Mouse (Mus musculus) forelimb bud, embryonic 11.5 days (tissue): ENCODE results near the gene Pnpla3.

Source experiments
- DNase-seq: peaks from one replicate; pipeline ENCODE4 v3.0.0-alpha.2; 2012; ENCODE audit warnings: low read depth, low spot score

The Pnpla3 gene

DNA sequence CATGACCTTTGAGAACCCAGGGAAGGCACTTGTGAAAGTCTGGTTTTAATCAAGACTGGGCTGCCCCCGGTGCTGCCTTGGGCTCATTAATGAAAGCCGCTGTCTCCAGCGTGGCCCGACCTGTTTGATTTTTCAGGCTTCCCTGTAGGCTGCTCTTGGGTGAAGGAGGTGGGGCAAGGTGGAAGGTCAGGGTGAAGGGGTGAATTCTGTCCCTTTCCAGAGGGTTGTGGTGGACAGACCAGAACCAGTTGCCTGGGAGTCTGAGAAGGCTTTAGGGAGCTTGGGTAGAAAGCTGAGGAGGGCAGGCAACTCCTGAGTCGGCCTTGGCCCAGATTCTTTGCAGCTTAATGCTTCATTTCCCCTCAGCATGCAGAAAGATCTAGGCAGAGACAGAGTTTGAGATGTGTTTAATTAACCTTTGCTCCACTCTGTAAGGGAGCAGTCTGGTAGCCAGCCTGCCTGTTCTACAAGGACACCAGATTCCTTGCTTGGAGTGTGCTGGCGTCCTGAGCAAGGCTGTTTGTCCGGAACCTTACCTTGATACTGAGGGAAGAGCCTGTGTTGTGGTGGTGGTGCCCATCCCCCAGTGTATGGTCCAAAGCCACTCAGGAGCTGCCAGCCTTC is 48.9 kb downstream of the Pnpla3 start:
- DNase-seq, result peak; percentile 68

DNA sequence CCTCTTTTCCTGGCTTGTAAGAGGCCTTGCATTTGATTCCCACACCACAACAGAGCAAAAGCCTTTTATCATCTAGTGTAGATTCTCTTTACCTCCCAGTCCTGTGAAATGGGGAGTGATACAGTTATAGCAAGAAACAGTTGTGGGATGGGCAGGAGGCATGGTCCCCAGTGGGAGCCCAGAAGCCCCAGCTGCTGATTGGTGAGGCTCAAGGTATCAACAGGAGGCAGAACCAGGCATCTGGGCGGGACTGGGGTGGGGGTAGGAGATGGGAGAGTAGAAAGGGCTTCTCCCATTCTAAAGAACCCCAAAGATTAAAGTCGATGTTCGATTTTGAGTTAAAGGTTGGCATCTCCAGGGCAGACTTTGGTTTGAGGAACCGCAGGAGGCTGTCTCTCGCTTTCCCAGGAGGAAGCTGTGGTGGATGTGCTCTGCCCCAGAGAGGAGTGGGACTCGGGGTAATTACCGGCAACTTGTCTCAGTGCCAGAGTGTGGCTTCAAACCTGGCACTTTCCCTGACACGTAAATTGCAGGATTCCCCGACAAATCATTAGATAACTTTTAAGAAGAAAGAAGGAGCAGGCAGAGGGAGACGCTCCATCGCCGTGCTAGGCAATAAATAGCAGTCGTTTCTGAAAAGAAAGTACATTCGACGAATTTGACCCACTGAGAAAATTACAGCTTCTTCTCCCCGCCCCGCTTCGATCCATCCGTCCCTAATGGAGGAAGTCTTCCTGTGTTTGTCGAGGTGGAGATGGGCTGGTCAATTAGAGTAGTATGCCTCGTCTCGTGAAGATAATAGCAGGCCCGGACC is 50.5 kb downstream of the Pnpla3 start:
- DNase-seq, result no peak

DNA sequence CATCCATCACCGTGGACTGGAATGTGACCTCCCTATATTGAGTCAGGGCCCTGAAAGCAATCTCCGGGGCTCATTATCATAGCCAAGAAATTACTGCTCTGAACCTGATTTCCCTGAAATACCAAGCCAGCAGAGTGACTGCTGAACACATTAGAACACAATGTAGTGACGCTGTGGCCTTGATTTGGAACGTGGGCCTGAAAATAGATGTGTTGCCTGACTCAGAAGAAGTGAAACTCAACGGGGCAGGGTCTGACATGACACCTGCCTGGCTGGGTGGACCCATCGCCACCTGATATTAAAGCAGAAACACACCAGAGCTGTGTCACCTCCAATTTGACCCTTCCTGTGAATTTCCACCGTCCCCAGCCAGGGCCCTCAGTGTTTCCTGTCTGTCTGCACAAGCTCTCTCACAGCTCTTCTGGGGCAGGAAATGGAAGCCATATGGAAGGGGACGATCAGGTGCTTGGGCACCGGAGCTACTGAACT is 51.2 kb downstream of the Pnpla3 start:
- peak; percentile 86 for DNase-seq

DNA sequence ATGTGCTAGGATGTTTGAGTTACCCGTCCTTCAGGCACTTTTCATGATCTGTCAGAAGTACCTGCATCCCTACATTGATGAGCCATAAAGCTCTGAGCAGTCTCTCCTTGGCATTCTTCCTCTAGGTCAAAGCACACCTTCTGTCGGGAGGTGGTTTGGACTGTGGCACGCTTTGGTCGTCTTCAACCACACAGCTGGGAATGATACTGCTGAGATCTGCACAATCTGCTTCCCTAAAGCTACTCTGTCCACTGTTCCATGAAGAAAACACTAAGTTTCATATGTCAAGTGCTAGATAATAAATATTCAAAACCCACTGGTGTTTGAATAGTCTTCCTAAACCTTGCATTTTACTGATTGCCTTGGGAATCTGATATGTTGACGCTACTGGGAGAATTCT is 53.9 kb downstream of the Pnpla3 start:
- no peak for DNase-seq

- no peak for DNase-seq
These were observed 55.8 kb downstream of the Pnpla3 start for GRCm38 (mm10) chr15:84223423-84223822.

DNA sequence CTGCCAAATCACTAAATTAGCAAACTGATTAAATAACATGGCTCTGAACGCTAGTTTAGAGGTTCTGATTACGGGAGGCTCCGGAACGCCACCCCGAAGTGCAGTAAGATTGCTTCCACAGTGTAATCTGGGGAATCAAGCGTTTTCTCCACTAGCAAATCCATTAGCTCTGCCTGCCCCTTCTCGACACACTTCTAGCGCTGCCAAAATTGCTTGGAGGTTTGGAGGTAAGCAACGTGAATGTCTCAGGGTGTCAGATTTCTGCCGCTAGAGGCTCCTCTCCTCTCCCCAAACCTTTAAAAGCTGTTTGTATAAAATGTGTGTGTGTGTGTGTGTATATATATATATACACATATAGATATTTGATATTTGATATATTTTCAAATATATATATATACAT is 57.1 kb downstream of the Pnpla3 start:
- no peak for DNase-seq

- no peak for DNase-seq
These were observed 59.3 kb downstream of the Pnpla3 start for GRCm38 (mm10) chr15:84226918-84227317.

GRCm38 (mm10) chr15:84230661-84231060 is 63.0 kb downstream of the Pnpla3 start:
- DNase-seq, result no peak

DNA sequence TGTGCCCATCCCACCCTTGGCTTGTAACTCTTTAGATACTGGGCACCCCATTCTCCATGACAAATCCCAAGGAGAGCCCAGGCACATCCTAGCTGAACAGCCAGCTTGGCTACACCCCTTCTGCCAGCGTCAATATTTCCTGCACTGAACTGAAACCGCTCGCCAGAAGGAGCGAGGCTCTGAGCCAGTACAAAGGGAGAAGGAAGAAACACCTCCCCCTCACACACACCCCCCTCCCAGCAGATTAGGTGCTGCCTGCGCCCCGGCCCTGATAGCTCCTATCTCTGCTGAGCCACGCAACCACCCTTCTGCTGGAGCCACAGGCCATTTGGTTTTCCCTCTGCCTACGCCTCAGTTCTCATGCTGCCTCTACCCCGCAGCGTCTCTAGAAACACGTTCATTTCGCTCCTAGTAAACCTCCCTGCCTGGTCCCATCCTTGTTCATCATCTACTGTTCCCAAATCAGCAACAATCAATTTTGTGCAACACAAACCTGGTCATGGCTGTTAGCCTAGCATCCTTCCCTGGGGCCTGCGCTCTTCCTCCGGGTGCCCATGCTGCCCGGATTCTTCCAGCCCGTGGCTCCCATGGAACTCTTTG is 63.6 kb downstream of the Pnpla3 start:
- DNase-seq, result no peak

GRCm38 (mm10) chr15:84231721-84232561 is 64.3 kb downstream of the Pnpla3 start, which contains the start of gene Parvb:
Gene Parvb, plus strand, starts transcription at chr15:84232043.
- no peak for DNase-seq

DNA sequence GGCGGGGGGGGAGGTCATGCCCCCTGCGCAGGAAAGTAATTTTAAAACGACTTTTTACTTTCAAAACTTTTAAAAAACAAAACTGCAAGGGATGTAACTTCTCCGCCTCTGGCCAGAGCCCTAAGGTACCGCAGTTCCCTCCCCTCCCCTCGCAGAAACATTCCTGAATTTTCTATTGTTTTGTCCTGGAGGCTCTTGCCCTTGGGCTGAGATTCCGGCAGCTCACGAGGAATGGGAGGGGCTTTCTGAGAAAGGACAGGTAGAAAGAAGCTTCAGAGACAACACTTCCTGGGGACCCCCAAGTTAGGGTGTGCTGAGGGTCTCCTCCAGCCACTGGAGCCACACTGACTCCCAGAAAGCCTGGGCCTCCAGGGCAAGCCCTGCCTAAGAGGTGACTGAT is 65.0 kb downstream of the Pnpla3 start:
- no peak for DNase-seq

DNA sequence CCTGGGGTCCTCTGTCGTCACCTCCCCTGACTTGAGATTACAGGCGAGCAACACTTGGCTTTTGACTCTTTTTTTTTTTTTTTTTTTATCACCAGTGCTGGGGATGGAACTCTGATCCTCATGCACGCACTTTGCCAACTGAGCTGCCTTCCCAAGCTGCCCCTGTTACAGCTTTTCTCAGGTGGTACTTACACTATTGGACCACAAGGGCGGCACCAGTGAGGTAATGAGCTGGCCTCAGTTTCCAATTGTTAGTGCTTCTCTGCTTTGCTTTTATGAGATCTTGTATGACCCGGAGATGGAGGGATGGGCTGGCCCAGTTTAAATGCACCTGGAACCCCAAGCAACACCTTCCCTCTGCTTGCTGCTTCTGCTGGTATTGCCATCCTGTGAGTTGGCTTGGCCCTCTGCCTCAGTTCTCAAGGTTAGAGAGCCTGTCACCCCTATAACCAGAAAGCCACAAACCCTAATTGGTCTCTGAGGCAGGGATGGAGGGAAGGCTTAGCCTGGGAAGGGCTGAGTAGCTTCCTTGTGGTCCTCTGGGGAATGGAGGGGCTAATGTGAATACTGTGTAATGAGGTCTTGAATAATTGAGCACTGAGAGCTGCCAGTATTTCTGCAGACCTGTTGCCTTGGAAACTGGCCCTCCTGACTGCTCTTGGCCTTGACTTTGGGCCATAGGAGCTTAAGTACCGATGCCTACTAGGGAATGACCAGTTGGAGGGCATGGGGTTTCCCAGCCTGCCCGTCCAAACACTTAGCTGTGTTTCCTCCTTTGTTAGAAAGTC is 67.4 kb downstream of the Pnpla3 start:
- no peak for DNase-seq

GRCm38 (mm10) chr15:84235646-84236045 is 68.0 kb downstream of the Pnpla3 start:
- no peak for DNase-seq
